Mouse (Mus musculus) midbrain, embryonic 14.5 days (tissue): ENCODE results near the gene Adamts7. TPM values are rescaled to one million over a fixed set of nuclear protein-coding genes. Genes with fewer than 3 reads are reported as not detected.

Source experiments
- ATAC-seq: fragments of 200-750 bp; cut with Nextera tagmentation; 2 replicates; pipeline ENCODE4 v1.8.0; 2017; ENCODE audit warnings: moderate number of reproducible peaks, moderate library complexity; ENCODE audit not compliant: low FRiP score, low TSS enrichment
- DNase-seq: peaks from one replicate; pipeline ENCODE4 v3.0.0-alpha.2; 2015
- H3K27ac ChIP-seq: fragments of 300-500 bp; sonication (generic); replicated peaks from 2 replicates; pipeline ENCODE4 v1.5.1; 2014; ENCODE audit warnings: mild to moderate bottlenecking, low read depth, low read length, moderate library complexity
- H3K27me3 ChIP-seq: fragments of 300-500 bp; sonication (generic); 2 replicates; pipeline ENCODE4 v1.6.1; 2014; ENCODE audit warnings: low read length, control low read depth, mixed read lengths; ENCODE audit not compliant: control insufficient read depth, insufficient read depth
- H3K36me3 ChIP-seq: fragments of 300-500 bp; sonication (generic); 2 replicates; pipeline ENCODE4 v1.6.1; 2014; ENCODE audit warnings: low read length, control low read depth; ENCODE audit not compliant: control insufficient read depth, insufficient read depth
- H3K4me1 ChIP-seq: fragments of 300-500 bp; sonication (generic); 2 replicates; pipeline ENCODE4 v1.6.1; 2014; ENCODE audit warnings: mild to moderate bottlenecking, antibody characterized with exemption, low read length, control low read depth; ENCODE audit not compliant: control insufficient read depth, insufficient read depth
- H3K4me2 ChIP-seq: fragments of 300-500 bp; sonication (generic); 2 replicates; pipeline ENCODE4 v1.6.1; 2014; ENCODE audit warnings: mild to moderate bottlenecking, low read length, moderate library complexity
- H3K4me3 ChIP-seq: fragments of 300-500 bp; sonication (generic); replicated peaks from 2 replicates; pipeline ENCODE4 v1.5.1; 2014; ENCODE audit warnings: low read depth, low read length
- H3K9ac ChIP-seq: fragments of 300-500 bp; sonication (generic); replicated peaks from 2 replicates; pipeline ENCODE4 v1.6.1; 2014; ENCODE audit warnings: mild to moderate bottlenecking, low read length, moderate library complexity
- H3K9me3 ChIP-seq: fragments of 300-500 bp; sonication (generic); 2 replicates; pipeline ENCODE4 v1.6.1; 2016; ENCODE audit warnings: low read length, control low read depth, mixed read lengths; ENCODE audit not compliant: control insufficient read depth
- WGBS: fragments of 180-500 bp; shearing (Covaris S2); extraction: QIAGEN DNeasy Blood & Tissue Kit; methylation state at CpG from one replicate; pipeline ENCODE4 v1.1.7; 2014; 5-methylcytosine and 5-hydroxymethylcytosine counted together
- polyA plus RNA-seq: library from polyadenylated mRNA; unstranded; fragments of >200 nt; fragmentation: Nextera tagmentation; extraction: Ambion mirVana; gene quantifications from 2 replicates; pipeline ENCODE4 v1.2.1, GENCODE M21; 2014

Gene Adamts7
- polyA plus RNA-seq, 1 experiment from 2014 or later = 10.7 TPM

GRCm38 (mm10) chr9:90250141-90250775, 87.4 kb downstream of the Adamts7 start:
- ATAC-seq = no peak
- Histone ChIP-seq H3K4me2 (no peak overlapping the region), H3K27me3 (no peaks in the 10 kb centered on the region), H3K9me3 (no peaks in the 10 kb centered on the region), H3K4me3 (no peak overlapping the region), H3K4me1 (no peaks in the 10 kb centered on the region), H3K9ac (no peak overlapping the region), H3K27ac (no peak overlapping the region), H3K36me3 (0 out of 2 replicates have a peak, but pooled peaks cover 3% of the 10 kb centered on the region)
- no peak for DNase-seq
- 90% methylated on average over 5 of the region's 5 CpGs for WGBS

- 92% methylated on average over 13 of the region's 13 CpGs for WGBS
- no peak for DNase-seq
- ATAC-seq = no peak
- Histone ChIP-seq H3K9ac (no peak overlapping the region), H3K4me3 (no peak overlapping the region), H3K9me3 (no peaks in the 10 kb centered on the region), H3K27me3 (no peaks in the 10 kb centered on the region), H3K27ac (no peak overlapping the region), H3K4me1 (no peaks in the 10 kb centered on the region), H3K36me3 (0 out of 2 replicates have a peak, but pooled peaks cover 3% of the 10 kb centered on the region), H3K4me2 (no peak overlapping the region)
These were observed 88.3 kb downstream of the Adamts7 start for GRCm38 (mm10) chr9:90250964-90251750.

- Histone ChIP-seq H3K4me3 (no peak overlapping the region), H3K36me3 (0 out of 2 replicates have a peak, but pooled peaks cover 3% of the 10 kb centered on the region), H3K4me2 (no peak overlapping the region), H3K9me3 (no peaks in the 10 kb centered on the region), H3K27me3 (no peaks in the 10 kb centered on the region), H3K4me1 (no peaks in the 10 kb centered on the region), H3K27ac (no peak overlapping the region), H3K9ac (no peak overlapping the region)
- DNase-seq (no peak), ATAC-seq (no peak)
- 93% methylated on average over 2 of the region's 2 CpGs for WGBS
These were observed 90.3 kb downstream of the Adamts7 start for GRCm38 (mm10) chr9:90253181-90253580.

- no peaks in the 10 kb centered on the region for H3K4me1 ChIP-seq
- no peaks in the 10 kb centered on the region for H3K9me3 ChIP-seq
- no peak for ATAC-seq
- no peak overlapping the region for H3K4me3 ChIP-seq
- H3K36me3 ChIP-seq = no peaks in the 10 kb centered on the region
- 23% methylated on average over 6 of the region's 6 CpGs for WGBS
- no peak overlapping the region for H3K27ac ChIP-seq
- DNase-seq = peak; percentile 24
- H3K9ac ChIP-seq = no peak overlapping the region
- H3K27me3 ChIP-seq = no peaks in the 10 kb centered on the region
- H3K4me2 ChIP-seq = no peak overlapping the region
These were observed 93.1 kb downstream of the Adamts7 start for GRCm38 (mm10) chr9:90255844-90256405.

GRCm38 (mm10) chr9:90257220-90257619, 94.4 kb downstream of the Adamts7 start:
- no peak for DNase-seq
- Histone ChIP-seq H3K4me2 (no peak overlapping the region), H3K36me3 (no peaks in the 10 kb centered on the region), H3K27ac (no peak overlapping the region), H3K9me3 (no peaks in the 10 kb centered on the region), H3K4me3 (no peak overlapping the region), H3K4me1 (no peaks in the 10 kb centered on the region), H3K9ac (no peak overlapping the region), H3K27me3 (no peaks in the 10 kb centered on the region)
- 84% methylated on average over 7 of the region's 7 CpGs for WGBS
- no peak for ATAC-seq

Other genes with a start within 250 kb of the Adamts7 start
- 8.6 and 20.9 TPM in 2 replicates for gene Ctsh, start 108.9 kb upstream of the Adamts7 start, polyA plus RNA-seq
- 616 and 659 TPM in 2 replicates for gene Morf4l1, start 48.3 kb upstream of the Adamts7 start, polyA plus RNA-seq
- gene Tbc1d2b, start 107.7 kb downstream of the Adamts7 start, polyA plus RNA-seq = 4.1 and 6.9 TPM in 2 replicates